Mouse (Mus musculus) stomach, embryonic 15.5 days (tissue): Measurements from ENCODE around the gene Fxyd5. TPM values are rescaled to one million over a fixed set of nuclear protein-coding genes. Genes with fewer than 3 reads are reported as not detected.

ENCODE experiments used
- ATAC-seq: fragments of 200-750 bp; cut with Nextera tagmentation; 2 replicates; pipeline ENCODE4 v1.8.0; 2017; ENCODE audit warnings: low read depth, moderate number of reproducible peaks, moderate TSS enrichment; ENCODE audit not compliant: insufficient read depth, low FRiP score
- H3K27ac ChIP-seq: fragments of 300-500 bp; sonication (generic); 2 replicates; pipeline ENCODE4 v1.5.1; 2015; ENCODE audit warnings: mild to moderate bottlenecking, inconsistent platforms
- H3K27me3 ChIP-seq: fragments of 300-500 bp; sonication (generic); replicated peaks from 2 replicates; pipeline ENCODE4 v1.6.1; 2015; ENCODE audit warnings: inconsistent platforms
- H3K36me3 ChIP-seq: fragments of 300-500 bp; sonication (generic); 2 replicates; pipeline ENCODE4 v1.6.1; 2015; ENCODE audit warnings: inconsistent platforms
- H3K4me1 ChIP-seq: fragments of 300-500 bp; sonication (generic); 2 replicates; pipeline ENCODE4 v1.6.1; 2015; ENCODE audit warnings: inconsistent platforms
- H3K4me2 ChIP-seq: fragments of 300-500 bp; sonication (generic); 2 replicates; pipeline ENCODE4 v1.6.1; 2015; ENCODE audit warnings: mild to moderate bottlenecking, inconsistent platforms
- H3K4me3 ChIP-seq: fragments of 300-500 bp; sonication (generic); replicated peaks from 2 replicates; pipeline ENCODE4 v1.5.1; 2015; ENCODE audit warnings: inconsistent platforms
- H3K9ac ChIP-seq: fragments of 300-500 bp; sonication (generic); 2 replicates; pipeline ENCODE4 v1.6.1; 2015; ENCODE audit warnings: inconsistent platforms
- H3K9me3 ChIP-seq: fragments of 300-500 bp; sonication (generic); 2 replicates; pipeline ENCODE4 v1.6.1; 2016; ENCODE audit warnings: inconsistent platforms
- WGBS: fragments of 180-500 bp; shearing (Covaris S2); methylation state at CpG from one replicate; pipeline ENCODE4 v1.1.7; 2015; 5-methylcytosine and 5-hydroxymethylcytosine counted together
- polyA plus RNA-seq: library from polyadenylated mRNA; unstranded; fragments of >200 nt; fragmentation: Nextera tagmentation; extraction: Ambion mirVana; gene quantifications from 2 replicates; pipeline ENCODE4 v1.2.1, GENCODE M21; 2015

The Fxyd5 gene
- polyA plus RNA-seq, 1 experiment from 2014 or later: 27.1 TPM

DNA sequence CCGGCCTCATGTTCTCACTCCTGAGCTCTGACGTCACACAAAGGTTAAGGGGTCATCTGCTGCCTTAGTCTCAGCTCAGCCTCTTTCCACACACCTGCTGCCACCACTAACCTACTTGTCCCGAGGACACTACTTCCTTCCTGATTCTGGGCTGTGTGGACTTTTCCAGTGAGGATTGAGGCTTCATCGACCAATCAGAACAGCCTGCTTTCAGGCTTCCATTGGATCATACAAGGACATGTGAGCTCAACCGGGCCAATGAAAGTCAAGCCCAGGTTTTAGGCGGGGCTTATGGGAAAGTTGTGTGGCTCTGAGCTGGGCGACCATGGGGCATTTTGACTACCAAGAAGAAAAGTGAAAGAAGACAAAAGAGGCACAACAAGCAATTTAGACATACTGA, 5.4 kb downstream of the Fxyd5 start:
- Histone ChIP-seq H3K36me3 (no peaks in the 10 kb centered on the region), H3K4me2 (no peak overlapping the region), H3K9ac (no peak overlapping the region), H3K27ac (no peak overlapping the region), H3K9me3 (no peaks in the 10 kb centered on the region), H3K4me3 (no peak overlapping the region), H3K4me1 (0 out of 2 replicates have a peak, but pooled peaks cover 3% of the 10 kb centered on the region), H3K27me3 (0 out of 2 replicates have a peak, but pooled peaks cover 9% of the 10 kb centered on the region)
- ATAC-seq: no peak
- WGBS: 82% methylated on average over 7 of the region's 7 CpGs

DNA sequence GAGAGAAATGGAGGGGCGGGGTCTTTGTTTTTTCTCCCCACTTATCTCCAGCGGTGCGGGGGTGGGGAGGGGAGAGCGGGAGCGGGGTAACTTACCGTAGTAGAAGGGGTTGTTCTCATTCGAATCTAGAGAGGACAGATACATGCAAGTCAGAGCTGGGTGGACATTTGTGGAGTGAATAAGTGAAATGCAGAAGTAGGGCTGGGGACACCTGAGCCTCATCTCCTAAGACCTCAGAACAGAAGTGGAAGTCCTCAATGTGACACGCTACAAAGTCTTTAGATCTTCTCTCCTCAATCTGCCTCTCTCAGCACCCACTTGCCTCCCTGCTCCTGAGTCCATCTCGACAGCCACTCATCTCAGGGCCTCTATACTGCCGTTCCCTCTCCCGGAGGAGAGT, 7.0 kb downstream of the Fxyd5 start:
- no peak for ATAC-seq
- Histone ChIP-seq H3K4me1 (no peaks in the 10 kb centered on the region), H3K36me3 (no peaks in the 10 kb centered on the region), H3K9ac (no peak overlapping the region), H3K4me2 (no peak overlapping the region), H3K9me3 (no peaks in the 10 kb centered on the region), H3K4me3 (no peak overlapping the region), H3K27ac (no peak overlapping the region), H3K27me3 (no peaks in the 10 kb centered on the region)
- WGBS: 81% methylated on average over 11 of the region's 11 CpGs

DNA sequence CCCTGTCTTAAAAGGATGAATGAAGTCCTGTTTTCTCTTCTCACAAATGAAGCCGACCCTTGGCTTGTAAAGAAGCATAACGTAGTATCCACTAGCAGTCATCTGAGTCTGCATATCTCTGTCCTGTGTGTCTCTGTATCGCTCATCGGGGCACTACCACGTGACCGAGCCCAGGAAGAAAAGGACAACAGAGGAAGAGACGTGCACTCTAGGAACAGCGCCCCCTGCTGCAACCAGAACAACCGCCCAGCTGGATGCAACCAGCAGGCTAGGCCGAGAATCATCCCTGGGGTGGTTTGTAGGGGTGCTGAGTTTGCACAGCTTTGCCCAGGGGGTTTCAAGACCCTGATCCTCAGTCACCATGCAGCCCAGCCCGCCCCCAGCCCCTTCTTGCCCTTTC, 7.5 kb downstream of the Fxyd5 start:
- no peaks in the 10 kb centered on the region for H3K27me3 ChIP-seq
- no peak overlapping the region for H3K27ac ChIP-seq
- no peak overlapping the region for H3K9ac ChIP-seq
- H3K36me3 ChIP-seq: no peaks in the 10 kb centered on the region
- WGBS: 64% methylated on average over 11 of the region's 11 CpGs
- no peaks in the 10 kb centered on the region for H3K9me3 ChIP-seq
- H3K4me2 ChIP-seq: no peak overlapping the region
- no peaks in the 10 kb centered on the region for H3K4me1 ChIP-seq
- H3K4me3 ChIP-seq: no peak overlapping the region
- no peak for ATAC-seq

DNA sequence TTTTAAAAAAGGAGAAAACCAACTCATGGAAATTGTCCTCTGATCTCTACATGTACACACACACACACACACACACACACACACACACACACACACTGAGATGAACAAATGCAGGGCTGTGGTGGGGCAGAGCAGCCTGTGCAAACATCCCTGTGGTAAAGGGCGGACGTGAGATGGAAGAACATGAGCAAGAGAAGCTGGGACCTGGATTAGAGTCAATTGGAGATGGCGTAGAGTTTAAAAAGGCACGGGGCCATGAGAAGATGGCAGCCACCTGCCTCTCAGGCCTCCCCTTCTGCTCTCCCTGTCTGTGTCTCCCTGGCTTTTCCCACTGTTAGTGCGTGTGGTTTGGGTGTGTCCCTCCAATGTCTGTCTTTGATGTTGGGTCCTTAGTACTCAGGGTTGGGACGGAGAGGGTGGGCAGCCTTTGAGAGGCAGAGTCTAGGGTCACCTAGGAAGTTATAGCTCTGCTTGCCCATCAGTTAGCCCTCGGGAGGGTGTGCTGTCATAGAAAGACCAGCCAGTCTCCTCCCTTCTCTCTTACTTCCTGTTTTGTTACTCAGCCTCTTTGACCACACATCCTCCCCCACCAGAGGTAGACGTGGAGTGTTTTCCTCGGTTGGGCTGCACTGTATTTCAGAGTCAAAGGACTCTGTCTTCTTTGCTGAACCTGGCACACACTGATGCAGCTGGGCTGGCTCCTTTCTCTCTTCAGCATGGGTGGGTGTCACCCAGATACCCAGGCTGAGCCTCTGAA, 8.7 kb downstream of the Fxyd5 start:
- no peaks in the 10 kb centered on the region for H3K36me3 ChIP-seq
- H3K27me3 ChIP-seq: no peaks in the 10 kb centered on the region
- no peak overlapping the region for H3K9ac ChIP-seq
- H3K9me3 ChIP-seq: no peaks in the 10 kb centered on the region
- H3K4me2 ChIP-seq: no peak overlapping the region
- H3K27ac ChIP-seq: no peak overlapping the region
- no peak; the same call in 1 of the 2 replicates for ATAC-seq
- WGBS: 53% methylated on average over 9 of the region's 9 CpGs
- no peaks in the 10 kb centered on the region for H3K4me1 ChIP-seq
- H3K4me3 ChIP-seq: no peak overlapping the region

DNA sequence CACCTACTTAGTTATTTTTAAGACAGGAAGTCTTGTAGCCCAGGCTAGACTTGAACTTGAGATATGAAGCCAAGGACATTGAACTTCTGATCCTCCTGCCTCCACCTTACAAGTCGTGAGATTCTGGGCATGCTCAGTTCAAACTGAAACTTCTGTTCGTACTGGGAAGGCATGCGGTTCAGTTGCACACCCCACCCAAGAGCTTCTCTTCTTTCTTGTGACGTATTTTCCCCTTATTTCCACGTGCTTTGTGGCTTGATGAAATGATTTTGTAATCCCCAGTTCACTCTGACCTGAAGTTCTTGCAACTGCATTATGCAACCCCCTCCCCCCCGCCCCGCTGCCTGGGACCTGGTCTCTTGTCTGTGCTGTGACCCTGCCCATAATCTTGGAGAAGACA, 10.6 kb downstream of the Fxyd5 start:
- WGBS: 75% methylated on average over 7 of the region's 7 CpGs

DNA sequence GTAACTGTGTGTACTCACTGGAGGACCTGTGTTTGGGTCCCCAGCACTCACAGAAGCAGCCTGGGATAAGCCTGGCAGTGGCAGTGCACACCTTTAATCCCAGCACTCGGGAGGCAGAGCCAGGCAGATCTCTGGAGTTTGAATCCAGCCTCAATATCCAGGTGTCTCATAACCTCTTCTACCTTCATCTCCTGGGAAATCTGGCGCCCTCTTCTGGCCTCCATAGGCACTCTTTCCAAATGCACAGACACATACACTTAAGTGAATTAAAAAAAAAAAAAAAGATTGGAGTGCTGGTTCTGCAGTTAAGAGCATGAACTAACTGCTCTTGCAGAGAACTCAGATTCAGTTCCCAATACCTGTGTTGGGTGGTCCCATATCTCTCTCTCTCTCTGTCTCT, 11.6 kb downstream of the Fxyd5 start:
- no peak for ATAC-seq
- Histone ChIP-seq H3K36me3 (no peaks in the 10 kb centered on the region), H3K27me3 (no peaks in the 10 kb centered on the region), H3K9me3 (no peaks in the 10 kb centered on the region), H3K4me2 (no peak overlapping the region), H3K4me1 (no peaks in the 10 kb centered on the region), H3K9ac (no peak overlapping the region), H3K27ac (no peak overlapping the region), H3K4me3 (no peak overlapping the region)
- 70% methylated on average over 2 of the region's 2 CpGs for WGBS

More for the DNA sequence above, 10.6 kb downstream of the Fxyd5 start:
- Histone ChIP-seq H3K4me2 (no peak overlapping the region), H3K36me3 (no peaks in the 10 kb centered on the region), H3K27me3 (no peaks in the 10 kb centered on the region), H3K4me3 (no peak overlapping the region), H3K4me1 (no peaks in the 10 kb centered on the region), H3K27ac (no peak overlapping the region), H3K9ac (no peak overlapping the region), H3K9me3 (no peaks in the 10 kb centered on the region)
- ATAC-seq: no peak

DNA sequence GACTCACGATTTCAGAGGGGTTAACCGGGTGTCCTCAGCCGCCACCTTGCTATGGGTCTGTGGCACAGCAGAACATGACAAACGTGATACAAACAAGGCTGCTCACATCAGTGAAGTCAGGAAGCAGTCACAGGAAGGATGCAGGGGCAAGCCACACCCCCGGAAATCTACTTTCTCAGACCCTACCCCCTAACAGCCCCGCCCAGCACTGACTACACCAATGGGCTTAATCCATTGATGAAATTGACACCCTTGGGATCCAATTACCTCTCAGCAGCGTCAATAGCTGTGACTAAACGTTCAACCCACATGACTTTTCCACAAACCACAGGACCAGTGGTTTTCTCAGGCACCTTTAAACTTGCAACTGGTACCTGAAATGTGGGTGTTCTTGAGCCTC, 13.7 kb downstream of the Fxyd5 start:
- Histone ChIP-seq H3K27me3 (no peaks in the 10 kb centered on the region), H3K9ac (no peak overlapping the region), H3K36me3 (no peaks in the 10 kb centered on the region), H3K27ac (no peak overlapping the region), H3K4me2 (no peak overlapping the region), H3K4me3 (no peak overlapping the region), H3K9me3 (no peaks in the 10 kb centered on the region), H3K4me1 (no peaks in the 10 kb centered on the region)
- no peak for ATAC-seq
- 71% methylated on average over 8 of the region's 8 CpGs for WGBS

DNA sequence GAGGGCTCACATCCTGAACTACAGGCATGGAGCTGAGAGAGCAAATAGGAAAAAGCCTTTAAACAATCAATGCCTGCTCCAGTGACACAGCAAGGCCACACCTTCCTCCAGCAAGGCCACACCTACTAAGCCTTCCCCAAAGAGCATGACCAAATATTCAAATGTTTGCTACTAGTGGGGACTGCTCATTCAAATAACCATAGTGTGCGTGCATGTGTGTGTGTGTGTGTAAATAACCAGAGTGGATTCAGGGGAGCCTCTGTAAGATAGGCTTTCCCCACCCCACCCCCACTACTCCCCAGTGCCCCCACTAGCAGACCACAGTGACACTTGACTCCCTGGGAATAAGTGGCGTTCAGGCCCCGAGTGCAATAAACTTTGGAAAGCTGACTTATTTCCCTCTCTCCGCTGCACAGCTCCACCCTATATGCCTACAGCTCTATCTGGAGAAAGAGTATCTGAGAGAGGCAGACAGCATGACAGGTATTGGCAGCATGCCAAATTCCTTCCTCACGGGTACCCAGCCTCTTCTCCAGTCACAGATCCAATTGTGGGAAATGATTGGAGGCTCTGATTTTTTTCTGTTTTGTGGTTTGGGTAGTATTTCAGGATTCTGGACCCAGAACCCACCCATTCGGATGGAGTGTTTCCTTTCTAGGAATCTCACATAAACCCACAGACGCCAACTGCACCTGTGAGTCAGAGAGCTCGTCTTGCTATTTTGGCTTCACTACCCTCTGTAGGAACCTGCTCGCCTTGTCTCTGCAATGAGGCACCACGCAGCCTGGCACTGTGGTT, 25.0 kb downstream of the Fxyd5 start:
- 34% methylated on average over 10 of the region's 10 CpGs for WGBS
- H3K4me2 ChIP-seq: no peak overlapping the region; the same call in 1 of the 2 replicates
- no peak overlapping the region for H3K9ac ChIP-seq
- H3K4me3 ChIP-seq: no peak overlapping the region
- peaks cover 12% of the 10 kb centered on the region for H3K4me1 ChIP-seq
- ATAC-seq: peak; percentile 77
- no peaks in the 10 kb centered on the region for H3K27me3 ChIP-seq
- H3K9me3 ChIP-seq: no peaks in the 10 kb centered on the region
- 0 out of 2 replicates have a peak overlapping the region, but pooled peaks have one; percentile 0 for H3K27ac ChIP-seq
- no peaks in the 10 kb centered on the region for H3K36me3 ChIP-seq

DNA sequence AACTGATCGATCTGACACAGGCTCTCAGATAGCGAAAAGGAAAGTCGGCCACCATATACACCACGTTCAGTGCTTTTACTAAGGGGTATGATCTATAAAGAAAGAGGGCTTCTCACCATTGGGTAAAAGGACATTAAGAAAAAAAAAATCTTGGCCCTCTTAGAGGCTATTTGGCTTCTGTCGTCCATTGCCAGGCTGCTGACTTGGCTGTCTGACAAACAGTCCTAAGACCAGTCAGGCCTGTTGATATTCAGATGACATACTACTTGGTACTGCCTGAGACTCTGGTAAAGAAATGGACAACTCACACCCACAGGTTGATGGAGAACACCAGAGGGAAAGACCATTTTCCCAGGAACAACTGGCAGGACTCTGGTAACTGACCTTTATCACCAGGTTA, 29.3 kb downstream of the Fxyd5 start:
- H3K9ac ChIP-seq: no peak overlapping the region
- no peak overlapping the region for H3K4me3 ChIP-seq
- H3K4me2 ChIP-seq: no peak overlapping the region
- H3K27ac ChIP-seq: no peak overlapping the region
- no peaks in the 10 kb centered on the region for H3K9me3 ChIP-seq
- no peak for ATAC-seq
- H3K4me1 ChIP-seq: peaks cover 12% of the 10 kb centered on the region
- 65% methylated on average over 5 of the region's 5 CpGs for WGBS
- H3K36me3 ChIP-seq: no peaks in the 10 kb centered on the region
- no peaks in the 10 kb centered on the region for H3K27me3 ChIP-seq

DNA sequence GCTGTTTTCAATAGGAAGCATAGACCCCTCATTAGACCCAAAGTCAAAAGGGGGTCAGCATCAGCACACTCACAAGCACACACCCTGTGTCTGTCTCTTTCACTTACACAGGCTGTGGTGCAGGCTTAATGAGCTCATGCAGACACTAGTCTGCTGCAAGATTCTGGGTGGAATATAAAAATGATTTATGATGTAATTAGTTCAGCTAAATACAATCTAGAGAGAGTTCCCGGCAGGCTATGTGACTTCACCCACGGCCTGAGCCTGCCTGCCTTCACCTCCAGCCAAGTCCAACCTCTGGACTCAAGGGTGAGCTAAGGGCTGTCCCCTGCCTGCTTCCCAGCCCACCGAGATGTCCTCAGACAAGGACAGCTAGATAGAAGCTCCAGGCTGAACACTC, 33.4 kb downstream of the Fxyd5 start:
- no peaks in the 10 kb centered on the region for H3K9me3 ChIP-seq
- no peaks in the 10 kb centered on the region for H3K4me1 ChIP-seq
- WGBS: 31% methylated on average over 3 of the region's 3 CpGs
- no peak for ATAC-seq
- no peak overlapping the region for H3K27ac ChIP-seq
- H3K9ac ChIP-seq: no peak overlapping the region
- H3K27me3 ChIP-seq: no peaks in the 10 kb centered on the region
- H3K4me2 ChIP-seq: no peak overlapping the region
- H3K4me3 ChIP-seq: no peak overlapping the region
- H3K36me3 ChIP-seq: no peaks in the 10 kb centered on the region

DNA sequence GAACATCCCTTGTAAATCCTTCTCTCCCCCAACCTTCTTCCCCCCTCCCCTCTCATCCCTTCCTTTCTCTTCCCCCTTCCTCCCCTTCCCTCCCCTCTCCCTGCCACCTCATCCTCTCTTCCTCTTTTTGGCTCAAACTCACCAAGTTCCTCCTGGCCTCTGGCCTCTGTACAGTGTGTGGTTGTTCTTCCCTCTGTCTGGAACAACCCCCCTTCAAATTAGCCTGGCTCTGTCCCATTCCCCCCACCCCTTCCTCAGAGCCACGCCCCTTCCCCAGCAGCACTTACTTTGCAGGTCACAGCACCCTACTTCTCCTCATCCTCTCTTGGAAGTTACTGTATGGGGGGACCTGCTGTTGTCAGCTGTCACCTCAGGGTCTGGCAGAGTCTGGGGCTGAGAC, 34.1 kb downstream of the Fxyd5 start:
- H3K4me3 ChIP-seq: no peak overlapping the region
- H3K27ac ChIP-seq: 0 out of 2 replicates have a peak overlapping the region, but pooled peaks have one; percentile 16
- H3K4me2 ChIP-seq: no peak overlapping the region
- 0 out of 2 replicates have a peak, but pooled peaks have one; percentile 31 for ATAC-seq
- H3K4me1 ChIP-seq: no peaks in the 10 kb centered on the region
- no peaks in the 10 kb centered on the region for H3K27me3 ChIP-seq
- H3K36me3 ChIP-seq: no peaks in the 10 kb centered on the region
- H3K9ac ChIP-seq: no peak overlapping the region
- no peaks in the 10 kb centered on the region for H3K9me3 ChIP-seq
- WGBS: 72% methylated on average over 1 of the region's 1 CpGs

DNA sequence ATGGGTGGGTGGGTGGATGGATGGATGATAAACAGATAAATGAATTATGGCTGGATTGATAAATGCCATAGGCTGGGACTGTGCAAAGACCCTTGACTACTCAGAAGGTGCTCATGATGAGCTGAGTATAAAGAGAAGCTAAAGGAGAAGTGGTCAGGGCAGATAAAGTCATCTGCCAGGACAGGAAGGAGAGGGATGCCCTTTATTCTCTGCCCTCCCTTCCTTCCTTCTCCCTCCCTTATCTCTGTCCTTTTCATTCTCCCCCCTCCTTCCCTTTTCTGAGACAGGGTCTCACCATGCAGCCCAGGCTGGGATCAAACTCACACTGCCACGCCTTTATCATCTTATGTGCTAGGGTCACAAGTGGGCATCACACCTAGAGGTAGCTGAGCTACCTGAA, 34.5 kb downstream of the Fxyd5 start:
- Histone ChIP-seq H3K4me1 (peaks cover under 1% of the 10 kb centered on the region; the same call in 1 of the 2 replicates), H3K9me3 (no peaks in the 10 kb centered on the region), H3K27me3 (no peaks in the 10 kb centered on the region), H3K27ac (no peak overlapping the region), H3K4me3 (no peak overlapping the region), H3K4me2 (no peak overlapping the region), H3K36me3 (no peaks in the 10 kb centered on the region), H3K9ac (no peak overlapping the region)
- no peak for ATAC-seq
- 41% methylated on average over 1 of the region's 1 CpGs for WGBS
